In the genomic region with DNA sequence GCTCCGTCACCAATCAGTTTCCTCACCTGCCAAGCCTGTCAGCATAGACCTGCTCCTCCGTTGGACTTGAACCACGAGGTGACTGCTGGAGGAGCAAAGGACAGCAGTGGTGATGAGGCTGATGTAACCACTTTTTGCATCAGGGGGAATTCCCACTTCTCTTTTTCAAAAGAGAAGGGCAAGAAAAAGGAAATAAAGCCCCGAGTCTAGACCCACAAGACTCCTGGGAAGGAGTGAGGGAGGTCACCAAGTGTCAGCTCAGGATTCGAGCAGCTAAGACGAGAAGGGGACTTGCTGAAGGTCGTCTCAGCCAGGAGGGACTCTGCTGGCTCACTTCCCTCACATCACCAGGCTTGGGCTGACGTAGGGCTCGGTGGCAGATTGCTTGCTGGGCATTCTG, we compare ENCODE assay signal across 13 mouse cellular contexts. TPM values are rescaled to one million over a fixed set of nuclear protein-coding genes. Genes with fewer than 3 reads are reported as not detected.
DNase-seq lines count a peak whose midpoint lies in the region; ATAC-seq and TF ChIP-seq lines count a peak whose summit lies in the region.
"Had no signal": no experiment of that assay in that cellular context is flagged by ENCODE, and none has a peak within 500 bp of the region (broad histone marks: within the 10 kb centered on the region; RNA-seq: fewer than 3 reads in every experiment).

No protein-coding gene starts in this region.

- dilution Hi-C loops in CH12.LX (cut with MboI; ENCODE audit: extremely low pct_ligation_motif_present, extremely low pct_unique_long_range_greater_than_20kb, low sequenced_read_pairs): no loop called here

- WGBS in liver, embryonic 13.5 days (ENCODE audit: insufficient replicate concordance): 30% methylated on average over 9 of the region's 9 CpGs
- 46% methylated on average over 9 of the region's 9 CpGs for WGBS in liver, embryonic 11.5 days
- WGBS in hindbrain, embryonic 14.5 days: 79% methylated on average over 9 of the region's 9 CpGs

- no peak overlapping the region for H3K9ac ChIP-seq in liver, embryonic 13.5 days
- no peak overlapping the region for H3K9ac ChIP-seq in liver, embryonic 11.5 days (ENCODE audit: low read depth, low read length)
- H3K9ac ChIP-seq in CH12.LX (ENCODE audit: insufficient read depth, low read depth): peak overlapping the region; percentile 79
- H3K9ac ChIP-seq in hindbrain, embryonic 14.5 days: no peak overlapping the region

- peak; percentile 96 for TF ChIP-seq POLR2A in CH12.LX (IDR thresholded peaks at IDR 0.05; ENCODE audit: low read depth, low read length)

- no peak overlapping the region for H3K4me2 ChIP-seq in liver, embryonic 13.5 days
- H3K4me2 ChIP-seq in liver, embryonic 11.5 days: no peak overlapping the region
- peak overlapping the region; percentile 70; the same call in 1 of the 2 replicates for H3K4me2 ChIP-seq in CH12.LX (ENCODE audit: insufficient read depth, low read depth, poor library complexity, severe bottlenecking)
- no peak overlapping the region for H3K4me2 ChIP-seq in hindbrain, embryonic 14.5 days (replicated peaks)
- H3K4me2 ChIP-seq: midbrain, embryonic 11.5 days had no signal

- peaks cover 15% of the 10 kb centered on the region for H3K4me1 ChIP-seq in liver, embryonic 13.5 days (replicated peaks)
- no peaks in the 10 kb centered on the region for H3K4me1 ChIP-seq in liver, embryonic 11.5 days (replicated peaks; ENCODE audit: control insufficient read depth, insufficient read depth, low read length)
- H3K4me1 ChIP-seq in CH12.LX (ENCODE audit: control insufficient read depth in 1 of 2, insufficient read depth in 2 of 2): peaks cover 33 to 79% of the 10 kb centered on the region in 2 experiments
- H3K4me1 ChIP-seq in hindbrain, embryonic 14.5 days (replicated peaks; ENCODE audit: control insufficient read depth, insufficient read depth, low read length): no peaks in the 10 kb centered on the region

- no peak; the same call in 1 of the 2 replicates for TF ChIP-seq RAD21 in CH12.LX (IDR thresholded peaks at IDR 0.05; ENCODE audit: low read depth, low read length)

- peak; percentile 90 for TF ChIP-seq EP300 in CH12.LX (IDR thresholded peaks at IDR 0.05; ENCODE audit: low read length)

- H3K79me2 ChIP-seq in CH12.LX (replicated peaks; ENCODE audit: control insufficient read depth, extremely low read depth, insufficient read depth, poor library complexity, severe bottlenecking): no peaks in the 10 kb centered on the region

- DNase-seq in liver, embryonic 13.5 days: no peak
- no peak for DNase-seq in liver, embryonic 11.5 days (ENCODE audit: low spot score)
- peak; percentile 94 for DNase-seq in CH12.LX (ENCODE audit: extremely low read depth)
- no peak for DNase-seq in left cerebral cortex, adult 9 months (ENCODE audit: low spot score in 2 of 2)
- DNase-seq in hindbrain, embryonic 14.5 days (ENCODE audit: low spot score): no peak
- DNase-seq: adrenal gland, adult 8-10 months; heart, adult 18-20 months; kidney, adult 2 months; kidney, postnatal 4 days had no signal

- no peak for TF ChIP-seq CTCF in CH12.LX (conservative IDR thresholded peaks at IDR 0.05 in 1 of 2, IDR thresholded peaks at IDR 0.05 in 1 of 2; ENCODE audit: low read depth in 2 of 2, low read length in 2 of 2)

- H3K36me3 ChIP-seq in liver, embryonic 13.5 days: no peaks in the 10 kb centered on the region
- H3K36me3 ChIP-seq in liver, embryonic 11.5 days (ENCODE audit: control insufficient read depth, insufficient read depth, low read length): no peaks in the 10 kb centered on the region
- H3K36me3 ChIP-seq in CH12.LX (replicated peaks in 1 of 2; ENCODE audit: control insufficient read depth in 1 of 2, insufficient read depth in 1 of 2, low read length in 1 of 2): peaks cover 0 to 24% of the 10 kb centered on the region in 2 experiments
- no peaks in the 10 kb centered on the region for H3K36me3 ChIP-seq in hindbrain, embryonic 14.5 days (replicated peaks; ENCODE audit: control insufficient read depth, insufficient read depth)

- H3K9me3 ChIP-seq in liver, embryonic 13.5 days (replicated peaks): no peaks in the 10 kb centered on the region
- H3K9me3 ChIP-seq in liver, embryonic 11.5 days (ENCODE audit: control insufficient read depth, low read length): no peaks in the 10 kb centered on the region
- no peaks in the 10 kb centered on the region for H3K9me3 ChIP-seq in CH12.LX (replicated peaks; ENCODE audit: low read length)
- no peaks in the 10 kb centered on the region for H3K9me3 ChIP-seq in hindbrain, embryonic 14.5 days (ENCODE audit: control insufficient read depth, low read length)

- 0 out of 2 replicates have a peak, but pooled peaks cover 5% of the 10 kb centered on the region for H3K27me3 ChIP-seq in liver, embryonic 13.5 days
- no peaks in the 10 kb centered on the region for H3K27me3 ChIP-seq in liver, embryonic 11.5 days (replicated peaks; ENCODE audit: control insufficient read depth, insufficient read depth, low read length)
- no peaks in the 10 kb centered on the region for H3K27me3 ChIP-seq in CH12.LX (replicated peaks)
- no peaks in the 10 kb centered on the region for H3K27me3 ChIP-seq in hindbrain, embryonic 14.5 days (ENCODE audit: control insufficient read depth, insufficient read depth, low read length)

- H3K27ac ChIP-seq in liver, embryonic 13.5 days: no peak overlapping the region
- H3K27ac ChIP-seq in liver, embryonic 11.5 days (ENCODE audit: low read depth, low read length): no peak overlapping the region
- peak overlapping the region; percentile 97 for H3K27ac ChIP-seq in CH12.LX (ENCODE audit: insufficient read depth, low read depth)
- no peak overlapping the region for H3K27ac ChIP-seq in hindbrain, embryonic 14.5 days
- H3K27ac ChIP-seq: left cerebral cortex, adult 2 months had no signal

- in situ Hi-C loops in CH12.LX (cut with MboI; ENCODE audit: low pct_ligation_motif_present, low pct_unique_long_range_greater_than_20kb, low sequenced_read_pairs): no loop called here

- peak; percentile 39; the same call in 1 of the 2 replicates for ATAC-seq in liver, embryonic 13.5 days (ENCODE audit: low read depth)
- ATAC-seq in liver, embryonic 11.5 days (replicated peaks; ENCODE audit: low FRiP score): no peak
- peak; percentile 92 for ATAC-seq in granulocyte monocyte progenitor cell, adult 5-6 weeks (replicated peaks; ENCODE audit: poor library complexity, severe bottlenecking)
- peak; percentile 79 for ATAC-seq in neutrophil, adult 5-6 weeks (ENCODE audit: extremely low read depth, insufficient number of reproducible peaks, low FRiP score, poor library complexity, severe bottlenecking)
- ATAC-seq in hindbrain, embryonic 14.5 days (ENCODE audit: low FRiP score): no peak

- no peak overlapping the region for H3K4me3 ChIP-seq in liver, embryonic 13.5 days (replicated peaks)
- no peak overlapping the region for H3K4me3 ChIP-seq in liver, embryonic 11.5 days (ENCODE audit: low read depth, low read length)
- H3K4me3 ChIP-seq in CH12.LX (replicated peaks in 1 of 3; ENCODE audit: low read depth in 2 of 3, low read length in 2 of 3, poor library complexity in 1 of 3): peak overlapping the region; percentile 32 to 59 (median 50)
- H3K4me3 ChIP-seq in hindbrain, embryonic 14.5 days (replicated peaks; ENCODE audit: low read length): no peak overlapping the region
- H3K4me3 ChIP-seq: left cerebral cortex, adult 2 months had no signal

TF ChIP-seq in CH12.LX, 34 proteins besides CTCF, POLR2A, EP300 and RAD21 (continues in another document):
- TF ChIP-seq TCF12 (IDR thresholded peaks at IDR 0.05; ENCODE audit: low read depth, low read length) (peak; percentile 84), BHLHE40 (IDR thresholded peaks at IDR 0.05; ENCODE audit: low read depth, low read length) (peak; percentile 76), USF1 (IDR thresholded peaks at IDR 0.05; ENCODE audit: low read depth, low read length) (no peak; the same call in 1 of the 2 replicates), ZC3H11A (IDR thresholded peaks at IDR 0.05; ENCODE audit: low read depth, low read length) (no peak), JUND (conservative IDR thresholded peaks at IDR 0.05; ENCODE audit: low read depth, low read length) (peak; percentile 29; the same call in 1 of the 2 replicates), KAT2A (IDR thresholded peaks at IDR 0.05; ENCODE audit: insufficient replicate concordance, low read length) (0 out of 2 replicates have a peak, but pooled peaks have one; percentile 49), HCFC1 (IDR thresholded peaks at IDR 0.05; ENCODE audit: low read depth, low read length) (peak; percentile 51), MEF2A (IDR thresholded peaks at IDR 0.05; ENCODE audit: borderline replicate concordance, low read depth, low read length) (peak; percentile 88), ZKSCAN1 (IDR thresholded peaks at IDR 0.05; ENCODE audit: borderline replicate concordance, low read depth, low read length) (no peak), SIN3A (IDR thresholded peaks at IDR 0.05; ENCODE audit: low read length) (peak; percentile 83), IRF4 (IDR thresholded peaks at IDR 0.05; ENCODE audit: low read depth, low read length) (peak; percentile 87), RCOR1 (conservative IDR thresholded peaks at IDR 0.05; ENCODE audit: low read depth, low read length) (no peak; the same call in 1 of the 2 replicates), USF2 (conservative IDR thresholded peaks at IDR 0.05; ENCODE audit: low read depth, low read length) (no peak)

RNA-seq across cellular contexts. Expression of gene B4galt5, which starts 26.2 kb away (rescaled TPM):
- 2.9 and 3.2 TPM in 2 replicates for polyA plus RNA-seq in liver, embryonic 13.5 days (2015; fragmentation: Nextera tagmentation; extraction: Ambion mirVana)
- polyA plus RNA-seq in liver, embryonic 11.5 days (2014; fragmentation: Nextera tagmentation; extraction: Ambion mirVana): 8.0 and 11.8 TPM in 2 replicates
- 12.5 and 14.4 TPM in 2 replicates for total RNA-seq in CH12.LX (2012; rRNA removed)
- 12.0 and 13.5 TPM in 2 replicates for total RNA-seq in CH12.LX (2014; rRNA removed)
- 17.6 and 22.4 TPM in 2 replicates for polyA plus RNA-seq in CH12.LX (2012; ENCODE audit: insufficient read length, low read depth)
- total RNA-seq in granulocyte monocyte progenitor cell, adult 5-6 weeks (2014; fragmentation: Nextera tagmentation): 12.3 and 19.3 TPM in 2 replicates
- total RNA-seq in granulocyte monocyte progenitor cell, adult 5-6 weeks (2017): 5.0 and 13.1 TPM in 2 replicates
- 42.5 and 50.4 TPM in 2 replicates for total RNA-seq in neutrophil, adult 5-6 weeks (2017)
- 24.7 and 33.3 TPM in 2 replicates for polyA plus RNA-seq in hindbrain, embryonic 14.5 days (2014; fragmentation: Nextera tagmentation; extraction: Ambion mirVana)

RNA-seq across cellular contexts. Expression of gene Slc9a8, which starts 46.4 kb away (rescaled TPM):
- 12.0 and 13.4 TPM in 2 replicates for polyA plus RNA-seq in liver, embryonic 13.5 days (2015; fragmentation: Nextera tagmentation; extraction: Ambion mirVana)
- polyA plus RNA-seq in liver, embryonic 11.5 days (2014; fragmentation: Nextera tagmentation; extraction: Ambion mirVana): 22.0 and 23.8 TPM in 2 replicates
- 21.2 and 26.0 TPM in 2 replicates for total RNA-seq in CH12.LX (2012; rRNA removed)
- total RNA-seq in CH12.LX (2014; rRNA removed): 12.9 and 14.5 TPM in 2 replicates
- 20.6 and 25.0 TPM in 2 replicates for polyA plus RNA-seq in CH12.LX (2012; ENCODE audit: insufficient read length, low read depth)
- 39.4 and 54.4 TPM in 2 replicates for total RNA-seq in granulocyte monocyte progenitor cell, adult 5-6 weeks (2014; fragmentation: Nextera tagmentation)
- total RNA-seq in granulocyte monocyte progenitor cell, adult 5-6 weeks (2017): 21.1 and 22.0 TPM in 2 replicates
- 43.5 and 52.9 TPM in 2 replicates for total RNA-seq in neutrophil, adult 5-6 weeks (2017)
- polyA plus RNA-seq in hindbrain, embryonic 14.5 days (2014; fragmentation: Nextera tagmentation; extraction: Ambion mirVana): 17.9 and 22.6 TPM in 2 replicates

Comparison
In these comparisons a context has a peak if more than half of its experiments do, and no peak if none do; other contexts are left out.
1. ATAC-seq: peak in liver, embryonic 13.5 days (single experiment), granulocyte monocyte progenitor cell, adult 5-6 weeks (single experiment) and neutrophil, adult 5-6 weeks (single experiment); none in liver, embryonic 11.5 days (single experiment) and hindbrain, embryonic 14.5 days (single experiment).
2. H3K4me3 ChIP-seq: peak in CH12.LX (3 of 3); none in liver, embryonic 13.5 days (single experiment), liver, embryonic 11.5 days (single experiment) and hindbrain, embryonic 14.5 days (single experiment).